Mouse (Mus musculus) lung, adult 2 months (tissue): ENCODE results near the gene Eapp.

ENCODE experiments used
- CTCF ChIP-seq: fragments of 200-500 bp; IDR thresholded peaks from 2 replicates; pipeline ENCODE4 v1.5.1; 2011; ENCODE audit warnings: mild to moderate bottlenecking, low read length, control low read depth; ENCODE audit not compliant: insufficient read depth
- POLR2A ChIP-seq: fragments of 200-500 bp; IDR thresholded peaks from 2 replicates; pipeline ENCODE4 v1.6.1; 2011; ENCODE audit warnings: low read depth, mild to moderate bottlenecking, control low read depth, low read length, borderline replicate concordance; ENCODE audit errors: extremely low read depth

DNA sequence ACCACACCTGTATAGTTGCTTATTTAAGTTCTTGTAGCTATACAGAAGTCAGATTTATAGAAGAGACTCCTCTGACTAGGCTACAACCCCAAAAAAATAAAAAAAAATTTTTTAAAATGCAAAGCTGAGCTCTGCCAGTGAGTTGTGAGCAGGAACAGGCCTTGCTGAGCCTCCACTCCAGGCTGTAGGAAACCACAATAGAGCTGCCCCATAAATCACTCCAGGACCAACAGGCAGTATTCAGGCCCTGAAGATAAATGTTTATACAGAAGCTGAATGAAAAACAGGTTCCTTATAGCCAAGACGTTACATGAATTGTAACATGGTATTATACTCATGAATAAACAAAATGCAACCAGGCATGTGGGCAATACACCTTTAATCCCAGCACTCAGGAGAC is 44.5 kb downstream of the Eapp start:
- TF ChIP-seq CTCF: no peak
- no peak for TF ChIP-seq POLR2A
